Mouse (Mus musculus) retina, postnatal 1 day (tissue): ENCODE measurements around the gene Ifnlr1.
"Not testable (repeated sequence)": the region's sequence is repeated elsewhere in the genome, so short reads cannot be mapped to it uniquely, and the experiment has no call there.

Source experiments
- DNase-seq: peaks from one replicate; pipeline ENCODE4 v3.0.0-alpha.2; 2012

The Ifnlr1 gene

GRCm38 (mm10) chr4:135686568-135686953, 474 bp downstream of the Ifnlr1 start:
- DNase-seq, result no peak

- DNase-seq, result no peak
Observed at GRCm38 (mm10) chr4:135689797-135690196, 3.7 kb downstream of the Ifnlr1 start.

- DNase-seq, result no peak
Observed at GRCm38 (mm10) chr4:135690241-135690640, 4.2 kb downstream of the Ifnlr1 start.

GRCm38 (mm10) chr4:135692916-135693315, 6.8 kb downstream of the Ifnlr1 start:
- no peak for DNase-seq

GRCm38 (mm10) chr4:135698498-135698897, 12.4 kb downstream of the Ifnlr1 start:
- DNase-seq, result no peak

- no peak for DNase-seq
Observed at GRCm38 (mm10) chr4:135703497-135703896, 17.4 kb downstream of the Ifnlr1 start.

- DNase-seq, result no peak
Observed at GRCm38 (mm10) chr4:135704016-135704415, 17.9 kb downstream of the Ifnlr1 start.

GRCm38 (mm10) chr4:135706045-135706444, 20.0 kb downstream of the Ifnlr1 start:
- no peak for DNase-seq

- peak; percentile 82 for DNase-seq
Observed at GRCm38 (mm10) chr4:135709072-135709564, 23.0 kb downstream of the Ifnlr1 start.

GRCm38 (mm10) chr4:135709621-135710020, 23.5 kb downstream of the Ifnlr1 start:
- DNase-seq, result no peak

GRCm38 (mm10) chr4:135710392-135710791, 24.3 kb downstream of the Ifnlr1 start:
- no peak for DNase-seq

GRCm38 (mm10) chr4:135714776-135715175, 28.7 kb downstream of the Ifnlr1 start:
- DNase-seq, result no peak

- not testable (repeated sequence) for DNase-seq
Observed at GRCm38 (mm10) chr4:135716438-135716837, 30.4 kb downstream of the Ifnlr1 start.

- DNase-seq, result peak; percentile 52
Observed at GRCm38 (mm10) chr4:135722540-135723290, 36.6 kb downstream of the Ifnlr1 start.

- DNase-seq, result no peak
Observed at GRCm38 (mm10) chr4:135726416-135726815, 40.3 kb downstream of the Ifnlr1 start.

- no peak for DNase-seq
Observed at GRCm38 (mm10) chr4:135727817-135728216, 41.7 kb downstream of the Ifnlr1 start, which contains the start of gene Il22ra1. TSS of gene Il22ra1 (plus strand) at chr4:135728172.

- DNase-seq, result no peak
Observed at GRCm38 (mm10) chr4:135730204-135730603, 44.1 kb downstream of the Ifnlr1 start.

- DNase-seq, result no peak
Observed at GRCm38 (mm10) chr4:135730951-135731350, 44.9 kb downstream of the Ifnlr1 start.

- DNase-seq, result no peak
Observed at GRCm38 (mm10) chr4:135733901-135734300, 47.8 kb downstream of the Ifnlr1 start.

GRCm38 (mm10) chr4:135736903-135737302, 50.8 kb downstream of the Ifnlr1 start:
- no peak for DNase-seq

GRCm38 (mm10) chr4:135738237-135738636, 52.1 kb downstream of the Ifnlr1 start:
- DNase-seq, result no peak

GRCm38 (mm10) chr4:135739148-135739547, 53.1 kb downstream of the Ifnlr1 start:
- DNase-seq, result no peak

GRCm38 (mm10) chr4:135739672-135740071, 53.6 kb downstream of the Ifnlr1 start:
- no peak for DNase-seq

- no peak for DNase-seq
Observed at GRCm38 (mm10) chr4:135743520-135743919, 57.4 kb downstream of the Ifnlr1 start.
